Mouse (Mus musculus) kidney, adult 2 months (tissue): ENCODE measurements around the gene Ddx56. TPM values are rescaled to one million over a fixed set of nuclear protein-coding genes. Genes with fewer than 3 reads are reported as not detected.

Experiments used
- DNase-seq: peaks from one replicate; pipeline ENCODE4 v3.0.0; 2021
- H3K27ac ChIP-seq: fragments of 200-500 bp; 2 replicates; pipeline ENCODE4 v1.5.1; 2012; ENCODE audit warnings: low read depth, low read length, control low read depth, inconsistent platforms; ENCODE audit not compliant: insufficient read depth
- H3K27me3 ChIP-seq: fragments of 200-500 bp; replicated peaks from 2 replicates; pipeline ENCODE4 v1.6.1; 2012; ENCODE audit warnings: mild to moderate bottlenecking, moderate library complexity, low read length, inconsistent platforms; ENCODE audit not compliant: control insufficient read depth, insufficient read depth
- H3K36me3 ChIP-seq: fragments of 200-500 bp; 2 replicates; pipeline ENCODE4 v1.6.1; 2012; ENCODE audit warnings: mild to moderate bottlenecking, moderate library complexity, low read length, inconsistent platforms; ENCODE audit not compliant: control insufficient read depth, insufficient read depth
- H3K4me1 ChIP-seq: fragments of 200-500 bp; 2 replicates; pipeline ENCODE4 v1.6.1; 2011; ENCODE audit warnings: low read length; ENCODE audit not compliant: control insufficient read depth, insufficient read depth
- H3K4me3 ChIP-seq: fragments of 200-500 bp; 2 replicates; pipeline ENCODE4 v1.5.1; 2011; ENCODE audit warnings: mild to moderate bottlenecking, low read depth, low read length, control low read depth; ENCODE audit not compliant: insufficient read depth
- CTCF ChIP-seq: fragments of 200-500 bp; conservative IDR thresholded peaks from 2 replicates; pipeline ENCODE4 v1.5.1; 2011; ENCODE audit warnings: low read depth, mild to moderate bottlenecking, control low read depth, low read length, moderate library complexity, mixed read lengths; ENCODE audit not compliant: insufficient read depth, insufficient read length
- POLR2A ChIP-seq: fragments of 200-500 bp; IDR thresholded peaks from one replicate; pipeline ENCODE4 v1.6.1; 2011; ENCODE audit warnings: low read depth, low read length, control low read depth
- WGBS: fragments of 180-500 bp; shearing (Covaris S2); methylation state at CpG from one replicate; pipeline ENCODE4 v1.1.7; 2018; 5-methylcytosine and 5-hydroxymethylcytosine counted together
- polyA plus RNA-seq: library from polyadenylated mRNA; depleted of rRNA; stranded (reverse); fragments of >200 nt; gene quantifications from 2 replicates; pipeline ENCODE4 v1.2.3, GENCODE M21; 2012

Gene Ddx56
- polyA plus RNA-seq, 1 experiment, result 29.1 TPM

- Histone ChIP-seq H3K4me3 (no peak overlapping the region), H3K27me3 (no peaks in the 10 kb centered on the region), H3K4me1 (peaks cover 18% of the 10 kb centered on the region), H3K27ac (no peak overlapping the region), H3K36me3 (peaks cover 5% of the 10 kb centered on the region)
- no peak for TF ChIP-seq POLR2A
- DNase-seq, result no peak
These were observed 28.5 kb upstream of the Ddx56 start for GRCm38 (mm10) chr11:6296077-6296476.

- peaks cover 11% of the 10 kb centered on the region for H3K4me1 ChIP-seq
- H3K4me3 ChIP-seq, result no peak overlapping the region
- WGBS, result 84% methylated on average over 4 of the region's 4 CpGs
- no peak for TF ChIP-seq CTCF
- TF ChIP-seq POLR2A, result no peak
- H3K27me3 ChIP-seq, result no peaks in the 10 kb centered on the region
- DNase-seq, result no peak
- peaks cover 3% of the 10 kb centered on the region for H3K36me3 ChIP-seq
- H3K27ac ChIP-seq, result no peak overlapping the region
These were observed 27.1 kb upstream of the Ddx56 start for GRCm38 (mm10) chr11:6294632-6295031.

GRCm38 (mm10) chr11:6293601-6294000 is 26.0 kb upstream of the Ddx56 start:
- no peak overlapping the region for H3K4me3 ChIP-seq
- WGBS, result 61% methylated on average over 2 of the region's 2 CpGs

GRCm38 (mm10) chr11:6292988-6293349 is 25.4 kb upstream of the Ddx56 start:
- Histone ChIP-seq H3K4me1 (peaks cover 11% of the 10 kb centered on the region), H3K4me3 (peak overlapping the region; percentile 74), H3K27ac (peak overlapping the region; percentile 97), H3K36me3 (peaks cover 2% of the 10 kb centered on the region), H3K27me3 (no peaks in the 10 kb centered on the region)
- 62% methylated on average over 4 of the region's 4 CpGs for WGBS
- DNase-seq, result no peak
- no peak for TF ChIP-seq CTCF
- TF ChIP-seq POLR2A, result no peak

More at GRCm38 (mm10) chr11:6293601-6294000, 26.0 kb upstream of the Ddx56 start:
- Histone ChIP-seq H3K4me1 (peaks cover 11% of the 10 kb centered on the region), H3K36me3 (peaks cover 2% of the 10 kb centered on the region), H3K27ac (peak overlapping the region; percentile 67; the same call in 1 of the 2 replicates), H3K27me3 (no peaks in the 10 kb centered on the region)
- TF ChIP-seq CTCF (no peak), POLR2A (no peak)
- peak; percentile 69 for DNase-seq

GRCm38 (mm10) chr11:6292116-6292987 is 24.8 kb upstream of the Ddx56 start:
- 9% methylated on average over 33 of the region's 33 CpGs for WGBS
- H3K36me3 ChIP-seq, result peaks cover 2% of the 10 kb centered on the region; the same call in 1 of the 2 replicates
- peak overlapping the region; percentile 74 for H3K4me3 ChIP-seq
- H3K4me1 ChIP-seq, result peaks cover 8% of the 10 kb centered on the region
- peak overlapping the region; percentile 97 for H3K27ac ChIP-seq
- TF ChIP-seq POLR2A (no peak), CTCF (no peak)
- DNase-seq, result peak; percentile 90
- H3K27me3 ChIP-seq, result no peaks in the 10 kb centered on the region

- Histone ChIP-seq H3K27ac (peak within 1 kb of the TSS; percentile 97), H3K4me1 (peaks cover 8% of the 10 kb centered on the region), H3K36me3 (no peaks in the 10 kb centered on the region), H3K4me3 (peak within 1 kb of the TSS; percentile 74), H3K27me3 (no peaks in the 10 kb centered on the region)
- peak; percentile 61 for TF ChIP-seq POLR2A
- no peak for TF ChIP-seq CTCF
- under 1% methylated on average over 77 of the region's 77 CpGs for WGBS
- peak; percentile 99 for DNase-seq
These were observed 24.0 kb upstream of the Ddx56 start, which contains the start of gene Ogdh for GRCm38 (mm10) chr11:6291401-6292115. Ogdh (plus strand) TSS chr11:6291633.

- Histone ChIP-seq H3K4me1 (peaks cover 8% of the 10 kb centered on the region), H3K36me3 (no peaks in the 10 kb centered on the region), H3K27me3 (no peaks in the 10 kb centered on the region), H3K27ac (peak overlapping the region; percentile 97; the same call in 1 of the 2 replicates), H3K4me3 (peak overlapping the region; percentile 74)
- no peak for TF ChIP-seq POLR2A
- TF ChIP-seq CTCF, result no peak
- no peak for DNase-seq
- WGBS, result 28% methylated on average over 3 of the region's 3 CpGs
These were observed 23.3 kb upstream of the Ddx56 start for GRCm38 (mm10) chr11:6290883-6291282.
